Mouse (Mus musculus) Muller cell, postnatal 12 days (primary cell): ENCODE measurements around the gene Osm.

Experiments
- DNase-seq: peaks from one replicate; pipeline ENCODE4 v3.0.0-alpha.2; 2015; ENCODE audit errors: inconsistent ontology term

Osm gene

DNA sequence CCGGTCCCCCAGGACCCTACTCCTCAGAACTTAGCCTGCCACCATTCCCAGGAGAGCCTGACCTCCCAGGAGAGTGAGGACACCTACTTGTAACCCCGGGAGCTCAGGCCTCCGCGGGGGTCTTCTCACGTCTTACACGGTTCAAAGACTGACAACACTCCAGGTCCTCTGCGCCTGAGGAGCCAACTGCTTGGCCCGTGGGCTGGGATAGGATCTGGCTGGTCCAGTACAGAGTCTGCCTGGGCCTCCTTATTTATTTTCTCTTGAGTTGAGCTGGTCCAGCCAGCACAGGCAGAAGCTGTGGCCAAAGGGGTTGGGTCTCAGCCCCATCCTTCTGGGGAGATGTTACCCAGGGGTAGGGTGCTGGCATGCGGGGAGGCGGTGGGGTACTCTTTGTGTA is 21.2 kb upstream of the Osm start:
- no peak for DNase-seq

DNA sequence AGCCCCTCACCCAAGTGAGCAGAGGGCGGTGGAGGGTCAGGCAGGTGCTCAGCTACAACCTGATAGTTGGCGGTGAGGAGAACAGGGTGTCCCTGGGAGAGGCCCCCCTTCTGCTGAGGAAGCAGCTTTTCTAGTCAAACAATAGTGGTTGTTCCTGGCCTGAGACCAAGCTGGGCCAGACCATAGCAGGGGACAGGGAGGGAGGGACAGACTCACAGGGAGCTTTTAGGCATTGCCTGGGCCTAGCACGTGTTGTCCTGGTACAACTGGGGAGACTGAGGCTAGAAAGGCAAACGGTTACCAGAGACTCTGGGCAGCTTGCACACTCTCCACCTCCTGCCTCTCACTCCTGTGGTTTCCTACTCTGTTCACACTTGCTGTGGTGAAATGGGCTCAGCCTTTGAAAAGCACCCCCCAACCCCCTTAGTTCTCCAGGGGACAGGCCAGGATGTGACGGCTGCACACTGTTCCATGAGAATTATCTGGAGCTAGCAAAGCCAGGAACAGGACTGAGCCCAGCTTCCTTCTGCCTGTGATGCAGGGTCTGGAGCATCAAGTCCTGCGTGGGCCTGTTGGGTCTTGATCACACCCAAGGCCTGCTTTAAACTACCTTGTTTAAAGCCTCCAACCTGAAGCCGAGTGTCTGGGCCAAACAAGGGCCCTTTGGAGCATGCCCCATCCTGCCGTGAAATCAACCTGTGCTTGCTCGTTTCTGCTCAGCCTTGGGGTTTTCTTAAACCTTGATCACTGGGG is 19.8 kb upstream of the Osm start:
- no peak for DNase-seq

DNA sequence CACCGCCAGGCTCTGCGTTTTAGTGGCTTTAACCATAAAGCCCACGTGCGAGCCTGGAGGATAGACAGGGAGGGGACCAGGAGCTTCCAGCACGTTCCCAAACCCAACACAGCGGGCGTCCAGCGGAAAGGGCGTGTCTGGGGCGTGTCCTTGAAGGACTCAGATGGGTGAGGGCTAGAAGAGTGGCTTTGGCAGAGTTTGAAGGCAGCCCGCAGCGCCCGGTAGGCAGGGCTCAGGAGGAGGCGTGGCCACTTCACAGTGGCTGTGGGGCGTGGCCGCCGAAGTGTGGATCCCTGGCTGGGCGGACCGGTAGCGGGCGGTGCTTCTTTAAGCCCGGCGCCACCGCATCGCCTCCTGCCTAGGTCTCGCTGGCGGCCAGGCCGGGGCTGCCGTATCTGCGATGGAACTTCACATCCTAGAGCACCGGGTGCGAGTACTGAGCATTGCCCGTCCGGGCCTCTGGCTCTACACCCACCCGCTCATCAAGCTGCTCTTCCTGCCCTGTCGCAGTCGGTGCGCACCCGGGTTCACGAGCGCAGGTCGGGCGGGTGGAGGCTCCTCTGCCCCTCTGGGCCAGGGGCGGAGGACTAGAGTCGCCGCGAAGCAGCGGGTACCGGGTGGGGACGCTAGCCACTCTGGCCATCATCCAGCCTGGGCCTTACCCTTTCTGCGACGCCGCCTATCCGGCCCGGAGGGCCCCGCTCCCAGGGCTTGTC is 18.1 kb upstream of the Osm start, which contains the start of gene Castor1:
TSS of gene Castor1 (plus strand) at position 312 of the 716 bp plus-strand sequence.
- DNase-seq = peak; percentile 93

DNA sequence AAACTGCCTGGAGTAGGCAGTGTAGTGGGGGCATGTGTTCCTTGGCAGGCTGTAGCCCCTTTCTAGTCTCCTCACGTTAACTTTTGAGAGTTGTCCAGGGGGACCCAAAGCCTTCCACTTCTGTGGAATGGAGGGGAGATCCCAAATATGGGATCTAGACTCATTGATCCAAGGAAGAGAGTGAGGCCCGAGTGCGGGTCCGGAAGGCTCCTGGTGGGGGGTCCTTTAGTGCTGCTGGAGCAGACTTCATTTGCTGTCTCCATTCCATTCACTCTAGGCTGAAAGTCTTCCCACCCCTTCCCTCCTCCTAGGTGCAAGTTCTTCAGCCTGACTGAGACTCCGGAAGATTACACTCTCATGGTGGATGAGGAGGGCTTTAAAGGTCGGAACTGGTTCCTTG is 17.6 kb upstream of the Osm start:
- DNase-seq = no peak

DNA sequence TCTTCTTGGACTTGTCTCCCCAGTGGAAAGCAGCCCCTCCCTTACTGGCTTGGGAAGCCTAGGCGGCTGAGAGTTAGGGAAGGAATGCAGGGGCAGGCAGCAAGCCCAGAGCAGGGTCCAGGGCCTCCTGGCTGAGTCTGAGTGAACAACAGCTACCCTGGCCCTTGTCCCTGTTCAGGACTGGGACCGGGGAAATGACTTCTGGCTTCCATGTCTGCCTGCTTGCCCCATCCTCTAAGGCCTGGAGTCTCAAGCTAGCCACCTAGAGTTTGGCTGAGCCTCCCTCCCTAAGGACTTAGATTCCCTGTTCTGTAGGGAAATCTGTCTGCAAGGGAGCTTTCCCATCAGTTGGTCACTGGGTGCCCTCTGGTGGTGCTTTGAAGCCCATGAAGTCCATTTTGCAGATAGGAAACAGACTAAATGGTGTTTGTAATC is 16.9 kb upstream of the Osm start:
- peak; percentile 80 for DNase-seq

DNA sequence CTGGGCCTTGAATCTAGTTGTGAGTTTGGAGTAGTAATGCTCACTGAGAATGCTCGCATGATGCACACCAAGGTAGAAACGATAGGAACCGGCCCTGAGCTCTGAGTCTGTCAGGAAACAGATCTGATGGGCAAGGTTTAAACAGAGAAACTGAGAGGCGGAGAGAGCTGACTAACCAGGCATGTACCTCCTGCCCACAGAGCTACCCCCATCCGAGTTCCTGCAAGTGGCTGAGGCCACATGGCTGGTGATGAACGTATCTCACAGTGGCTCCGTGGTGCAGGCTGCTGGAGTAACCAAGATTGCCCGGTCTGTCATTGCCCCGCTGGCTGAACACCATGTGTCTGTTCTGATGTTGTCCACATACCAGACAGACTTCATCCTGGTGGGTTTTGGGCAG is 16.3 kb upstream of the Osm start:
- DNase-seq = no peak

DNA sequence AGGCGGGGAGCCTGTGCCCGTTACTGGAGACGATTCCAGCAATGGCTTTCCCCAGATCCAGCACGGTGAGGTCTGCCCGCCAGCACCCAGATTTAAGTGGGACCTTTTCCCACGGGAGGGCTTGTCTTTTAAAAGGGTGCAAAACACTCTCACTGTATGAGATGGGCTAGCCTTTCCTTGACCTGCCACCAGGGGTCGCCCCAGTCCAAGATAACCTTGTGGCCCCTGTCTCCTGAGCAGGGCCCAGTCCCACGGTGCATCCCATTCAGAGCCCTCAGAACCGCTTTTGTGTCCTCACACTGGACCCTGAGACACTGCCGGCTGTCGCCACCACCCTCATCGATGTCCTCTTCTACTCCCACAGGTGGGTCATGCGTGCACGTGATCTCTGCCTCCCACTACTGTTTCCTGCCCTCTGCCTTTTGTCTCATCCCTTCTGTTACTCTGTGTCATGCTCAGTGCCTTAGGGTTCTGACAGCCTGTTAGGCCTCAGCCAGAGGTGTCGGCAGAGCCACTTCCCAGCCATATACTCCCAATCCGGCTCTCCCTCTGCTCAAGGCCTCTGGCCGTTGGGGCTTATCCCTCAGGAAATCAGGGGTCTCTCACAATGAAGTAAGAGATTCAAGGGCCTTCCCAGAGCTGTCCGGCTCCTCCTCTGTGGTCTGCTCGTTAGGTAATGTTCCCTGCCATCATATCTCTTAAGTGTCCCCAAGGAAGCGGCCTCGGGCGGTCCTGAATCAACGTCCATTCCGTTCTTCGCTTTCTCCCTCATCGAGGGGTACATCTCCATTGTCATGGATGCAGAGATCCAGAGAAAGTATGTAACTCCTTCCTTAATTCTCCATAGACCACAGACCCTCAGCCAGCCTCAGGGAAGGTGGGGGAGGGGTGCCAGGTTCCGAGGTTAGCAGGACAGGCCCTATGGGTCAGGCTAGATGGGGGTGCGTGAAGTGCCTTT is 15.5 kb upstream of the Osm start:
- DNase-seq = peak; percentile 81

DNA sequence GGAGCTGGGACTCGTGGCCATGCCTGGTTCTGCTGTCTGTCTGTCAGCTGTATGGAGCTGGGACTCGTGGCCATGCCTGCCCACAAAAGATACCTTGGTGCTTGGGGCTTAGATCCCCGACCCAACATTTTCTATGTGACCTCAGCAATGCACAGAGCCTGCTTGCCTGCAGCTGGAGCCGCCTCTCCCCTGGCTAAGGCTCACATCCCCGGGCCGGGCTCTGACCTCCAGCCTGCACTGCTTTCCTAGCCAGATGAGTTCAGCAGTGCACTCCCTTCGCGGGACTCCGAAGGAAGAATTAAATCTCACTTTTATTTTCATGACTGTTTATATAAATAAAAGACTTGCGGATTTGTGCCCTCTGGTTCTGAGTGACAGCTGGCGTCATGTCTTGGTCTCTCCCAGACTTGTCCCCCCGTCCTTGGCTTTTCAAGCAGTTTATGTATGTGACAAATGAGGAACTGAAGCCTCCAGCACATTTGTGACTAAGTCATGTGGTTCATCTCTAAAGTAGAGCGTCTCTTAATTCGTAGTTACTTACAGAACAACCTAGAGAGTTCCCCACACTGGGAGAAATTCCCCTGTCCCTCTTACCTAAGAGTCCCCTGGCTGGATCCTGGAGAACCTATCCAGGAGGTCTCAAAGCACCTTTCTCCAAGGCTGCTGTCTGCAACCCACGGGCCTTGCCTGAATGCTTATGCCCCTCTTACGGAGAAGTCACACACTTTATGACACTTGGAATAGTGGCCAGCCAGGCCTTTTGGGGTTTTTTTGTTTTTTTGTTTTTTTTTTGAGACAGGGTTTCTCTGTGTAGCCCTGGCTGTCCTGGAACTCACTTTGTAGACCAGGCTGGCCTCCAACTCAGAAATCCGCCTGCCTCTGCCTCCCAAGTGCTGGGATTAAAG is 13.9 kb upstream of the Osm start:
- DNase-seq = no peak

DNA sequence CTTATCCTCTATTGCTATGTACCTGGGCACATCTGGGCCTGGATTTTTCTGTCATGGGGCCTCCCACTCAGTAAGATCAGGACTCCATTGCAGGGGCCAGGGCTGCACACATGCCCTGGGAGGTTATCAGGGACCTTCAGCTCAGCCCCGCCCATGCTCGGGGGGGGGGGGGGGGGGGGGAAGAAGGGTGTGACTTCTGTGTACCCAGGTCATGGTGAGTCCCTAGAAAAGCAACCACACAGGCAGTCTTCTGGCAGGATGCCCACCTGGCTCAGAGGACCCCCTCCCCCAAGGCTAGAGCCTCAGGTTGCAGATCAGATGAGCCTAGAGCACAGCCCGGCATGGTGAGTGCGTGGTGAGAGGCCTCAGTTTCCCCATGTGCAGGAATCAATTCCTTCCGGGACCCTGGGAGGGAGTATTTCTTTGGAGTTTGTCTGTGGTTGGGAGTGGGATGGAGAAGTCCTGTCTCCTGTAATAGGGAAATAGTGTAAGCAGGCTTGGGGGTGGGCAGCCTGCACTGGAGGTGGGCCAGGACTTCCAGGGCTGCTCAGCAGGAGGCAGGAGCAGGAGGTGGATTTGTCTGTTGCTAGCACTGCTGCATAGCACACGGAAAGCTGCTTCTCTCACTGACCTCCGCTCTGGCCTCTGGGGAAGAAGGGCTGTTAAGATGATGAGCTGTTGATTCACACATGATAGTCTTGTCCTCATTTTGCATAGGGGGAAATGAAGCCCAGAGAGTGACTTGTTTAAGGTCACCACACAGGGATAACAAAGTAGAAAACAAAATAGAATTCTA is 12.6 kb upstream of the Osm start:
- DNase-seq = no peak

DNA sequence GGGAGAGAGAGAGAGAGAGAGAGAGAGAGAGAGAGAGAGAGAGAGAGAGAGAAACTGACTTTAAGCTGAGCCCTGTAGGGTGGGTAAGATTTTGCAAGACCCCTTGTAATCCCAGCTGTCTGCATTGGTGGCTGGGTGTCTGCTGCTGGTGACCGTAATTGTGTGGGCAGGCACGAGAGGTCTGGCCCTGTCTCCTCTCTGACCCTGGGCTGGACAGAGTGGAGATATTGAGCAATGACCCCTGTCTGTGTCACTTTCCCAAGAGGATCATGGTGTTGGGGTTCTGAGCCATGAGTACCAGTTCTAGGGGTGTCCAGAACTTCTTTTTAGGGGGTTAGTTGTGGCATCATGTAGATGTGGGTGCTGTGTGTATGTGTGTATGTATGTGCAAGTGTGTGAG is 12.0 kb upstream of the Osm start:
- DNase-seq = no peak

DNA sequence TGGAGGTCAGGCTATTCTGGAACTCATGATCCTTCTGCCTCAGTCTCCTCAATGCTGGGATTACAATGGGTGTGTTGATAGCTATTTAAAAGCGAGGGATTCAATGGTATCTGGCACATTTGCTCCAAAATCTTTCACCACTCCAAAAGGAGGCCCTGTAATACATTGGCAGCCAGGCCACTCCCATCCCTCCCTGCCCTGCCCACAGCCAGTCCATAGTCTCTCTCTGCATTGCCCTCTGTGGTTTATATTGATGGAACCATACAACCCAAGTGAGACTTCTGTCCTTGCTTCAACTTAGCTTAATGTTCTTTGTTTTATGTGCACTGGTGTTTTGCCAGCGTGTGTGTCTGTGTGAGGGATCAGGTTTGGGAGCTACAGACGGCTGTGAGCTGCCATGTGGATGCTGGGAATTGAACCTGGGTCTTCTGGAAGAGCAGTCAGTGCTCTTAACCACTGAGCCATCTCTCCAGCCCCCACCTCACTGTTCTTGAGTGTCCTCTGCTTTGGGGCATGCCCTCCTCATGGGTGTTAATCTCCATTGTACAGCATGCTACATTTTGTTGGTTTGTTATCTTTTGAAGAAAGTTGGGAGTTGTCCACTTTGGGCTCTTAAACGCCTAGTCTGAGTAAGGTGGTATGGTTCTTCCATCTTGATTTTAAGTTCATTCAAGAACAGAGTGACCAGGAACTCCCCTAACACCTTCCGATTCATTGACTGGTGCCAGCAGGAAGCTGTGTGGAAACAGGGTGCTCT is 9.5 kb upstream of the Osm start:
- DNase-seq = no peak

DNA sequence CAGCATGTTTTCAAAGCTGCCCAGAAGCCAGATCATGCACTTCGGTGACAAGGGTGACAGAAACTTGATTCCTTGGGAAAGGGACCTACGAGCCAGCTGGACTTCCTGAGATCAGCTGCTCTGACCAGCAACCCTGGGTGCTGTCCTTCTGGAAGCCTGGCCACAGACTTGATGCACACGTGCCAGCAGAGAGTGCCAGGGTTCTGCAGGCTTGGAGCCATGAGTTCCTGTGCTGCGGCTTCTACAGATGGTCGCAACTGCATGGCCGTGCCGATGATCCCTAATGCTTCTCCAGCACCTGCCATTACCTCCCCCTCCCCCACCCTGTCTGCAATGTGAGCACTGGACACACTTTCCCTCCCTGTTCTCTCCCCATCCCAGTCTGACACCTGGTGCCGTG is 7.8 kb upstream of the Osm start:
- DNase-seq = peak; percentile 59

DNA sequence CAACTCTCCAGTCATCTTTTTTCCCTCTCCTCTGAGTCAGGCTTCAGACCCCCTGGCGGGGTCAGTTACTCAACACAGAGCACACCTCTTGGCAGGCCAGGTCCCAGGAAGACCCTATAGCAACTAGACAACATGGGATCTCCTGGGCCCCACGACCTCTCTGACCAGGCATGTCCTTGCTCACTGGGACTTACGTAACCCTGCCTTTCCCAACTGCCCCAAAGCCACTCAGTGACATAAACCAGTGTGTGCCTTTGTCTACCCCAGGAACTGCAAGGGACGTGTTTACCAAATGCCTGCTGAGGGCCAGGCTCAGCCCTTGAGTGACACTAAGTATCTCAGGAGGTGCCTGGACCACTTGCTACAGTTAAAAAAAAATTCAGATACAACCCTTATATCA is 6.4 kb upstream of the Osm start:
- no peak for DNase-seq

DNA sequence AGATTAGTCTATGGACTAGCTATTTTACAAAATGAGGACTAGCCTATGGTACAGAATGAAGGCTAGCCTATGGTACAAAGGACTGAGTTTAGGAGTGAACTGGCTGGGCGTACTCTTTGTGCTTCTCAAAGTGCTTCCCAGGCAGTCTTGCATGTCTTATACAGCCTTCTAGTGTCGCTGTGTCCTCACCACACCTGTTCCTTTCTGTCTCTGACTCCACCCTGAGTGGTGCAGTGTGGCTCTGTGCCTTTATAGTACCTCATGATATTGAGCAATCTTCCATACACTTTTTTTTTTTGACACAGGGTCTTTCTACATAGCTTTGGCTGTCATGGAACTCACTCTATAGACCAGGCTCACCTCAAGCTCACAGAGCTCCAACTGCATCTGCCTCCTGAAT is 4.8 kb upstream of the Osm start:
- no peak for DNase-seq

DNA sequence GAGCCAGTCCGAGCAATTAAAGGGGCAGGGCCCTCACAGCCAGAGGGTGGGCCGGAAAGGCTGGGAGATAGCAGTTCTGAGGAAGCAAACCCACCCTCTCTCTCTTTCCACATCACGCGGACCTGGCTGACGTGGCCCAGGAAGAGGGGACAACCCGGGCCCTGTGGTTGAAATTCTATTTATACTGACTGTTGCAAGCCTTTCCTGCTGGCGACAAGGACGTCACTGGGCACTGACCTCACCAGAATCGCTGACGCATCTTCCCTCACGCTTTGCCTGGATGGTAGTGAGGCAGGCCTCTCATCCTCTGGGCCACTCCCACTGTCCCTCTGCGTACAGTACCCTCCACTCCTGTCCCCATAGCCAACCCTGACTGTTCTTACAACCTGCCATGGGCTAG is 3.6 kb upstream of the Osm start:
- DNase-seq = no peak

DNA sequence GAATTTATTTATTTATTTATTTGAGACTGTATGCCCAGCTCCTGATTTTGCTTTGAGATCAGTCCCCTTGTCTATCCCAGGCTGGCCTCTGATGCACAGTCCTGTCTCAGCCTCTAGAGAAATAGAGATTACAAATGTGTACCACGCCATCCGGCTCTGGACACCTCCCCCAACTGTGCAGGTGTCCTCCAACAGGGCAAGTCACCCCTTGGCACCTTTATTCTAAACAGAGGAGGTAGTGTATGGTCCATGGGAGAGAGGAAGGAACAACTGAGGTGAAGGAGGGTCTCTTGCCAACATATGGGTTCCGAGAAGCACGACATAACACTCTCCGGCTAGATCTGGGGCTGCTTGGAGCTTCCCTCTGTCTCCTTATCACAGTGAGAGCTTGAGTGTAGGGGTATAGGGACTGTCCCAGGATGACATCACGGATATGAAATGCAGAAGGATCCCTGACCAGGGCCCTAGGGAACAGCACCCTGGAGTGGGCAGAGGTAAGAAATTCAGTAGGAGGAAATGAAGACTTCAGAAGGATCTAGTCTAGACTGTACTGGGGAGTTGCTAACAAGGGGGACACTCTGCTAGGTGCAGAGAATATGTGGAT is 1.1 kb upstream of the Osm start:
- no peak for DNase-seq

DNA sequence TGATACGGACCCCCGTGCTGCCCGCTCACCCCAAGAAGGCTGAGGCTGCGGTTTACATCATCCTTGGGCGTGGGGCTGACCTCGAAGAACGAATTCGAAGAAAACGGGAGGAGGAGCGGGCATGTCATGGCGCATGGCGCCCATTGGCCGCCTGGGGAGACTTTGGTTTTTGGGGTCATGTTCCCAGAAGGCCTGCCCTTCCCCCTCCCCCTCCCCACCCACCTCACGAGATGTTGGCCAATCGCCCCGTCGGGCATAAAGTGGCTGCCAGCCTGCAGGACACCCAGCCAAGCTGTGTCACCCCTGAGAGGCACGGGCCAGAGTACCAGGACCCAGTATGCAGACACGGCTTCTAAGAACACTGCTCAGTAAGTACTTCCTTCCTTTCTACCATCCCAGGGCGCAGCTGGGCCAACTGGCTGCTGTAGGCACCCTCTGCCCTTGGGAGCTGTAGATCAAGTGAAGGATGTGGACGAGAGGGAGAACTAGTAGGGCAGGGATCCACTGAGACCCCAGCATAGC is 387 bp downstream of the Osm start:
- no peak for DNase-seq

DNA sequence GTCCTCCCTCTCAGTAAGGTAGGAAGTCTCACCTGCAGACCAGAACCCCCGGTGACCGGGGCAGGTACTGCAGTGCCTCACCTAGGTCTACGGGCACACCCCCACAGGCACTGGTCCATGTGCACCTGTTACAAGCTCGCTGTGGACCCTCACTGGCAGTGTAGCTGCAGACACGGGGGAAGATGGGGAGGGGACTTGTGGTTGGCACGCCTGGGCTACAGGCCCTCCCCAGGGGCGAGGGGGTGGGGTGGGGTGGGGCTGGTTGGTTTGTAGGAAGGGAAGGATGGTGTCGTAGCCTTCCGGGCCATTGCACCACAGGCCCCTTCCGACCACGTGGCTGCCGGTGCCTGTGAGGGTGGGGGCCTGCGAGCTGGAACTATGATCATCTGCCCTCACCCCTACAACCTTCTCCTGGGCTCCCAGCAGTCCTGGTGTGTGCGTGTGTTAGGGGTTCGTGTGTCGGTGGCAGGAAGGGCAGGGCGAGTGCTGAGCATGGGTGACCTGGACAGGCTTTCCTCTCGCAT is 1.2 kb downstream of the Osm start:
- DNase-seq = no peak

DNA sequence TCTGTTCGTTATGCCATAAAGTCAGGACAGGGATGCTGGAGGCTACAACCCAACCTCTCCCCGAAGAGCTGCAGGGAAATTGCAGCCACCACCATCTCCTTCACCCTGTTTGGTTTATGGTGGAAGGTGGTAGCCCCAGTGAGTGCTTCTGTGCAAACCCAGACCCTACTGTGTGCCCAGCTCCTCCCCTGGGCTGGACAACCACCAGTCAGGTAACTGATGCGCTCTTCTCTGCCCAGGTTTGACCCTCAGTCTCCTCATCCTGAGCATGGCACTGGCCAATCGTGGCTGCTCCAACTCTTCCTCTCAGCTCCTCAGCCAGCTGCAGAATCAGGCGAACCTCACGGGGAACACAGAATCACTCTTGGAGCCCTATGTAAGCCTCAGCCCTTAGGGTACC is 1.9 kb downstream of the Osm start:
- no peak for DNase-seq
